Mouse (Mus musculus): ENCODE results near the gene Ncam1. TPM values are rescaled to one million over a fixed set of nuclear protein-coding genes. Genes with fewer than 3 reads are reported as not detected.

Ncam1 gene
- polyA plus RNA-seq, 1 experiment = 7.2 TPM

DNA sequence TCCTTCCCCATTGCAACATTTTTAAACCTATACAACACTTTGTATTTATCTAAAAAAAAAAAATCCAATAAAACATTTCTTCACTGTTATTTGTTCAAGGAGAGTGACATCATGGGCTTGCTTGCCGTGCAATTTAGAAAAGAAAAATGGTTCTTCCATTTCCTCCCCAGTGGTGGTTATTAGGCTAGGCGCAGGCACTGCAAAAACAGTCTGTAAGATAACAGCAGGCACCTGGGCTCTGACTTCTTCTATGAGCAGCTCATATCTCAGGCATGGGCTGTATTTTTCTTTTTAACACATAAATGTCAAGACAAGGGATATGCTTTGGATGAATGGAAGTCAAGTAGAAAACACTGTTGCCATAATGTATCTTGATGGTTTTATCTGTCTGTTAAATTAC is 192.0 kb downstream of the Ncam1 start:
- Histone ChIP-seq H3K9me3 (replicated peaks; ENCODE audit: control insufficient read depth, insufficient read depth, low read length, poor library complexity, severe bottlenecking) (no peaks in the 10 kb centered on the region), H3K4me1 (ENCODE audit: control insufficient read depth, insufficient read depth, low read length) (no peaks in the 10 kb centered on the region), H3K27ac (ENCODE audit: insufficient read depth, low read length) (no peak overlapping the region), H3K4me3 (ENCODE audit: low read depth, low read length) (no peak overlapping the region), H3K9ac (ENCODE audit: low read depth, poor library complexity, severe bottlenecking) (no peak overlapping the region), H3K27me3 (ENCODE audit: control insufficient read depth, insufficient read depth, low read length, poor library complexity, severe bottlenecking) (no peaks in the 10 kb centered on the region), H3K36me3 (ENCODE audit: control insufficient read depth, insufficient read depth, low read length, poor library complexity, severe bottlenecking) (no peaks in the 10 kb centered on the region)
- no peak for TF ChIP-seq POLR2A (IDR thresholded peaks at IDR 0.05; ENCODE audit: insufficient read depth, low read length)
- TF ChIP-seq EP300 (IDR thresholded peaks at IDR 0.05; ENCODE audit: insufficient read depth, low read depth, low read length) = no peak
- TF ChIP-seq CTCF (IDR thresholded peaks at IDR 0.05; ENCODE audit: low read depth, low read length) = no peak

- Histone ChIP-seq H3K27me3 (ENCODE audit: control insufficient read depth, insufficient read depth, low read length, poor library complexity, severe bottlenecking) (no peaks in the 10 kb centered on the region), H3K9me3 (replicated peaks; ENCODE audit: control insufficient read depth, insufficient read depth, low read length, poor library complexity, severe bottlenecking) (no peaks in the 10 kb centered on the region), H3K9ac (ENCODE audit: low read depth, poor library complexity, severe bottlenecking) (no peak overlapping the region), H3K36me3 (ENCODE audit: control insufficient read depth, insufficient read depth, low read length, poor library complexity, severe bottlenecking) (no peaks in the 10 kb centered on the region), H3K27ac (ENCODE audit: insufficient read depth, low read length) (no peak overlapping the region), H3K4me1 (ENCODE audit: control insufficient read depth, insufficient read depth, low read length) (no peaks in the 10 kb centered on the region), H3K4me3 (ENCODE audit: low read depth, low read length) (no peak overlapping the region)
- TF ChIP-seq CTCF (IDR thresholded peaks at IDR 0.05; ENCODE audit: low read depth, low read length) (no peak), EP300 (IDR thresholded peaks at IDR 0.05; ENCODE audit: insufficient read depth, low read depth, low read length) (no peak), POLR2A (IDR thresholded peaks at IDR 0.05; ENCODE audit: insufficient read depth, low read length) (no peak)
Measured at GRCm38 (mm10) chr9:49606317-49606716, 192.4 kb downstream of the Ncam1 start.

- Histone ChIP-seq H3K9me3 (replicated peaks; ENCODE audit: control insufficient read depth, insufficient read depth, low read length, poor library complexity, severe bottlenecking) (no peaks in the 10 kb centered on the region), H3K27me3 (ENCODE audit: control insufficient read depth, insufficient read depth, low read length, poor library complexity, severe bottlenecking) (no peaks in the 10 kb centered on the region), H3K9ac (ENCODE audit: low read depth, poor library complexity, severe bottlenecking) (no peak overlapping the region), H3K4me1 (ENCODE audit: control insufficient read depth, insufficient read depth, low read length) (no peaks in the 10 kb centered on the region), H3K27ac (ENCODE audit: insufficient read depth, low read length) (no peak overlapping the region), H3K4me3 (ENCODE audit: low read depth, low read length) (no peak overlapping the region), H3K36me3 (ENCODE audit: control insufficient read depth, insufficient read depth, low read length, poor library complexity, severe bottlenecking) (no peaks in the 10 kb centered on the region)
- TF ChIP-seq CTCF (IDR thresholded peaks at IDR 0.05; ENCODE audit: low read depth, low read length) = no peak
- TF ChIP-seq EP300 (IDR thresholded peaks at IDR 0.05; ENCODE audit: insufficient read depth, low read depth, low read length) = no peak
- TF ChIP-seq POLR2A (IDR thresholded peaks at IDR 0.05; ENCODE audit: insufficient read depth, low read length) = no peak
Measured at GRCm38 (mm10) chr9:49605791-49606190, 192.9 kb downstream of the Ncam1 start.

DNA sequence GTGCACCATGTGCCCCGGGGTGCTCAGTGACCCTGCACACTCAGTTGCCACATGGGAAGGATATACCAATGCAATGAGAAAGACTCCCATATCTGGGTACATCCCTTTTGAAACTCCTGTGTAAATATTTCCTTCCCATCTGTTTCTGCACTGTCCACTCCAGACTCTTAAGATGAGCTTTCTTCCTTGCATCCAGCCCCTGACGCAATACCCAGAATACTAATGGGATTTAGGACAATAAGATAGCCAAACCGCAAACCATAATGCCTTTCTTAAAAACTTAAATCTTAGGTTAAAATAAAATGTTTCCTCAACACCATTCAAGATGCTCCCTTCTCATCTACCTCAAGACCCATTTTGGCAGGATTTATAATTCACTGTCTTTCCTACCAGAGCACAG is 193.4 kb downstream of the Ncam1 start:
- TF ChIP-seq POLR2A (IDR thresholded peaks at IDR 0.05; ENCODE audit: insufficient read depth, low read length) = no peak
- TF ChIP-seq CTCF (IDR thresholded peaks at IDR 0.05; ENCODE audit: low read depth, low read length) = no peak
- no peak for TF ChIP-seq EP300 (IDR thresholded peaks at IDR 0.05; ENCODE audit: insufficient read depth, low read depth, low read length)
- no peaks in the 10 kb centered on the region for H3K36me3 ChIP-seq (ENCODE audit: control insufficient read depth, insufficient read depth, low read length, poor library complexity, severe bottlenecking)
- H3K4me3 ChIP-seq (ENCODE audit: low read depth, low read length) = no peak overlapping the region
- no peak overlapping the region for H3K27ac ChIP-seq (ENCODE audit: insufficient read depth, low read length)
- no peak overlapping the region for H3K9ac ChIP-seq (ENCODE audit: low read depth, poor library complexity, severe bottlenecking)
- no peaks in the 10 kb centered on the region for H3K4me1 ChIP-seq (ENCODE audit: control insufficient read depth, insufficient read depth, low read length)
- H3K27me3 ChIP-seq (ENCODE audit: control insufficient read depth, insufficient read depth, low read length, poor library complexity, severe bottlenecking) = no peaks in the 10 kb centered on the region
- no peaks in the 10 kb centered on the region for H3K9me3 ChIP-seq (replicated peaks; ENCODE audit: control insufficient read depth, insufficient read depth, low read length, poor library complexity, severe bottlenecking)

DNA sequence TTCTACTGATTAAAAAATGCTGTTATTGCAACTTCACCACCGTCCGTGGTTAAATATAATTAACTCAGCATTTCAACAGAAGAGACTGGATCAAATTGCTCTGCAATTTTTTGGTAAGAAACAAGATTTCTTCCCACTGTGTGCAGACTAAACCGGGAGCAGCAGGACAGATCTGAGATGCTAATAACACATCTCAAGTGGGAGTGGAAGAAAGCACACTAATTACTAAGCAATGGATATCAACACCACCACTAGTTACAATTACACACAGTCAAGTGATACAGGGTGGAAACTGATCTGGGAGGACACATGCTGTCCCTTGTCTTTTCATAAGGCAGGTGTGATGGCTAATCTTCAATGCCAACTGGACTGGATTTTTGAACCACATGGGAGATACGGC is 197.5 kb downstream of the Ncam1 start:
- Histone ChIP-seq H3K27ac (ENCODE audit: insufficient read depth, low read length) (no peak overlapping the region), H3K36me3 (ENCODE audit: control insufficient read depth, insufficient read depth, low read length, poor library complexity, severe bottlenecking) (no peaks in the 10 kb centered on the region), H3K9ac (ENCODE audit: low read depth, poor library complexity, severe bottlenecking) (no peak overlapping the region), H3K9me3 (replicated peaks; ENCODE audit: control insufficient read depth, insufficient read depth, low read length, poor library complexity, severe bottlenecking) (no peaks in the 10 kb centered on the region), H3K27me3 (ENCODE audit: control insufficient read depth, insufficient read depth, low read length, poor library complexity, severe bottlenecking) (no peaks in the 10 kb centered on the region), H3K4me3 (ENCODE audit: low read depth, low read length) (no peak overlapping the region), H3K4me1 (ENCODE audit: control insufficient read depth, insufficient read depth, low read length) (no peaks in the 10 kb centered on the region)
- TF ChIP-seq POLR2A (IDR thresholded peaks at IDR 0.05; ENCODE audit: insufficient read depth, low read length) = no peak
- no peak for TF ChIP-seq CTCF (IDR thresholded peaks at IDR 0.05; ENCODE audit: low read depth, low read length)
- no peak for TF ChIP-seq EP300 (IDR thresholded peaks at IDR 0.05; ENCODE audit: insufficient read depth, low read depth, low read length)

DNA sequence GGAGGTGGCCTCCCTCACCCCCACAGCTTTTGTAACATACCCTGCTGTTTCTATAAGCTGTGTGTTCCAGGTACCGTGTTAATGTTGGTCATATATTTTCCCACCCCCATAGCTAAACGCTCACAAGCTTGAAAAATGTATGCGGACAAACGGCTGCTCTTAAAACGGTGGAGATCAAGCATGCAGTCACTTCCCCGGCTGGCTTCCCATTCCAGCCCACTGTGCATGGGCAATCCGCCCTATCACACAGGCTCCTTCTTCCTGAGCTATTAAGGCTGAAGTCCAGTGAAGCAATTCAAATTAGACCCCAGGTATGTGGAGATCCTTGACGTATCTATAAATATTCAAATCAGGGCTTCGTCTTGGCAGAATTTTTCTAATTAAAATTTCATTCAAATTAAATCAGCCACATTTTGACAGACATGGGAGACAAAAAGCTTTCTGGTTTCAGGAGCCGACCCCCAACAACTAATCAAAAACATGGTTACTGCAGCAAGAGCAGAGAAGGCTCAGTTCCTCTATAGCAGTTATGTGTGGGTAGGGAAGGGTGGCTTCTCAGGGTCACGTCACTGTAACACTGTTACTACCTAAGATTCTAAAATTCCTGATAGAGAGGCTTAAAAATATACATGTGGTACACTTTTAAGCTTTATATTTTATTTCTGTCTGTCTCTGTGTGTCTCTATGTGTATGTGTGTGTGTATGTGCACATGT is 202.9 kb downstream of the Ncam1 start:
- no peaks in the 10 kb centered on the region for H3K27me3 ChIP-seq (ENCODE audit: control insufficient read depth, insufficient read depth, low read length, poor library complexity, severe bottlenecking)
- H3K9ac ChIP-seq (ENCODE audit: low read depth, poor library complexity, severe bottlenecking) = no peak overlapping the region
- no peak overlapping the region for H3K27ac ChIP-seq (ENCODE audit: insufficient read depth, low read length)
- TF ChIP-seq POLR2A (IDR thresholded peaks at IDR 0.05; ENCODE audit: insufficient read depth, low read length) (no peak), EP300 (IDR thresholded peaks at IDR 0.05; ENCODE audit: insufficient read depth, low read depth, low read length) (no peak), CTCF (IDR thresholded peaks at IDR 0.05; ENCODE audit: low read depth, low read length) (no peak)
- H3K36me3 ChIP-seq (ENCODE audit: control insufficient read depth, insufficient read depth, low read length, poor library complexity, severe bottlenecking) = no peaks in the 10 kb centered on the region
- no peak overlapping the region for H3K4me3 ChIP-seq (ENCODE audit: low read depth, low read length)
- H3K4me1 ChIP-seq (ENCODE audit: control insufficient read depth, insufficient read depth, low read length) = no peaks in the 10 kb centered on the region
- no peaks in the 10 kb centered on the region for H3K9me3 ChIP-seq (replicated peaks; ENCODE audit: control insufficient read depth, insufficient read depth, low read length, poor library complexity, severe bottlenecking)
